Mouse (Mus musculus) heart, postnatal 4 days (tissue): ENCODE data around the gene Ubac2. TPM values are rescaled to one million over a fixed set of nuclear protein-coding genes. Genes with fewer than 3 reads are reported as not detected.
"Not testable (repeated sequence)": the region's sequence is repeated elsewhere in the genome, so short reads cannot be mapped to it uniquely, and the experiment has no call there.

ENCODE experiments used
- DNase-seq: peaks from one replicate; pipeline ENCODE4 v3.0.0; 2021
- total RNA-seq, 2 experiments: library from RNA; stranded (reverse); gene quantifications; 2 replicates each; pipeline ENCODE4 v1.2.3; 2021

The Ubac2 gene
- total RNA-seq, 2 experiments from 2014 or later = 25.2 to 27.3 TPM

DNA sequence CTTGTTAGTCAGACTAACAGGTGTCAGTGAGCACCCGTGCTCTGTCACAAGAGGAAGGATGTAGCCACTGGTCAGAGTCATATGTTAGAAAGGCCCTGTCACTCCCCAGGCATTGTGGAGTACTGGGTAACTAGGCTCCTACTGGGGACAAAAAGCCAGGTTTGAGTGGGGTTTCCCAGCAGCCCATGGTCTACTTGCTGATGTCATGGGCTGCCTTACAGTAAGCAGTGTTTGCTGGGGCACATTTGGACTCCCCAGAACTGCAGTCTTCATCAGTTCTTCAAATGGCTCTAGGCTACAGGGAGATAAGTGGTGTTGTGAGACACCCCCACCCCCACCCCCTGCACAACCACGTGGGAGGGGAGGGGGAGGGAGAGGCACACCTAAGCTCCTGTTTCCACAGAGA, 179.5 kb downstream of the Ubac2 start:
- DNase-seq = no peak

DNA sequence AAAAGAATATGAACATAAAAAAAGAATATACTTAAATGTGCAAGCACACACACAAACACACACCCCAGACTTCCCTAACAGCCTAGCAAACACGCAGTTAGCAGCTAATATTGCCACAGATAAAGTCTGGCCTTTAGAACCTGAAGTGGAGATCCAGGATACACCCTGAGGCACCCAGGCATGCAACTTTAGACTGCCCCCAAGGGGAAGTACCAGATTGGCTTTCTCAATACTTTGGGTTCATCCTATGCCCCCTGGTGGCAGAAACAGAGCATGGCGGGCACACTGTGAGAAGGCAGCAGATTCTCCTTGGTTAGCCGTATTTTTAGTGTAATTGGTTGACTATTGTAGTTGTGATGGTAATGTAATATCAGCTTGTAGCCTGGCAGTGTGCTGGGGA, 182.2 kb downstream of the Ubac2 start:
- DNase-seq = peak; percentile 90

DNA sequence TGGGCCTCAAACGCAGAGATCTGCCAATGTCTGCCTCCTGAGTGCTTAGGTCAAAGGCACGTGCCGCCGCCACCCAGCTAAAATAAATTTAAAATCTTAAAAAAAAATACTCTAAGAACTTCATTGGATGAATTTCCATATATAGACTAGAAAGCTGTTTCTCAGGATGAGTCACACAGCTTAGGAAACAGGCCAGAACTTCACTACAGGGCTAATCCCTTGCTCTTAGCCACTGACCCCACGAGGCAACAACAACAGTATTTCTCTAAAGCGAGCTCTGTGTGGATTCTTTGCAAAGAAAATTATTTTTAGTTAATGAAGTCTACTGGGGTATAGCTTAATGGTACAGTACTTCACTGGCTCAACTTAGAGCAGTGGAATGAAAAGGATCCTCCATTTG, 183.0 kb downstream of the Ubac2 start:
- no peak for DNase-seq

DNA sequence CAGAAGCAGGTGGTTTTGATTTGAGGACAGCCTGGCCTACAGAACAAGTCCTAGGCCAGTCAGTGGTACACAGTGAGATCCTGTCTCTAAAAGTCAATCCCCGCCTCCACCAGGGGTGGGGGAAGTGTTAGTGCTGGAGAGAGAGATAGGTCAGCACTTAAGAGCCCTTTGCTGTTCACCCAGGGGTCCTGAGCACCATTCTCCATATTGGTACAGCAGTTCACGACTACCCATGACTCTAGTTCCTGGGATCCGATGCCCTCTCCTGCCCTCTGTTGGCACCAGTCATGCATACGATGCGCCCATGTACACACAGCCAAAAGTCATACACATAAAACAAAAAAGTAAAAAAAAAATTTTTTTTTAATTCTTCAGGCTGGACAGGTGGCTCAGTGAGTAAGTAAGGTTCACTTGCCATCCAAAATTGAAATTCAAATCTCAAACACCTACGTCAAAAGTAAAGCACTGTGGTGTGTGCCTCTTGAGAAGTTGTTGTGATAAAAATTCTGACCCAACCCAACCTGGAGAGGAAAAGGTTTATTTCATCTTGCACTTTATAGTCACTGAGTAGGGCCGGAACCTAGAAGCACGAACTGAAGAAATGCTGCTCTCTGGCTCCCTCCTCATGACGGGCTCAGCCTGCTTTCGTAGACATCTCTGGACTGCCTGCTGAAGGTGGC, 184.1 kb downstream of the Ubac2 start:
- no peak for DNase-seq

DNA sequence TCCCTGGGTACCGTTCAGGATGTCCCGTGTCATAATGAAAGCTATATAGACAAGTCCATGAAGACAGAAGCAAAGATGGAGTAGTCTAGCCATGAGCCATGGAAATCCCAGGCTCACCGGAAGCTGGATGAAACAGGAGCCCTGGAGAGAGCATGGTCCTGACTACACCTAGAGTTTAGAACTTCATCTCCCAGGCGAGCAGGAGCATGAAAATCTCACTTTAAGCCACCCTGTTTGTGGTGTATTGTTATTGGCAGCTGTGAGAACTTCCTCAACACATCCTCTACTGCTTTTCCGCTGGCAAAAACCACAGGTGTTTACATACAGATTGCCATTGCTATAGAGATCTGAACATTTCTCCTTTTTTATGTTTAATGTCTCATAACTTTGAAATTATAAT, 185.2 kb downstream of the Ubac2 start:
- no peak for DNase-seq

DNA sequence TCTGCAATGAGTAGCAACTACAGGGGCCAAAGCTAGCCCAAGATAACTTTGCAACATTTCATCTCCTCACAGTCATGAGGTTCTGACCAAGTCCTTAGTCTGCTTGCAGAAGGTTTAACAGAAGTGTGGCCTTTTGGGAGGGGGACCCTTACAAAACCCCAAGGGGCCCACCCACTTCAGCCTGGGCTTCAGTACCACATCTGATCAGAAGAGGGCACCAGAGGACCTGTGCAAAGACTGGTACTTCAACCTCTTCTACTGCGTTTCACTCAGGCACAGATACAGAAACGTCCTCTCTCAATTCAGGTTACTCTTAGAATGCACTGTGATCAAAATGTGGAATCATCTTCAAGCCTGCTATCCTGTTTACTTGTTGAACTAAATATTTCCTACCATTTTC, 186.1 kb downstream of the Ubac2 start:
- DNase-seq = peak; percentile 86

DNA sequence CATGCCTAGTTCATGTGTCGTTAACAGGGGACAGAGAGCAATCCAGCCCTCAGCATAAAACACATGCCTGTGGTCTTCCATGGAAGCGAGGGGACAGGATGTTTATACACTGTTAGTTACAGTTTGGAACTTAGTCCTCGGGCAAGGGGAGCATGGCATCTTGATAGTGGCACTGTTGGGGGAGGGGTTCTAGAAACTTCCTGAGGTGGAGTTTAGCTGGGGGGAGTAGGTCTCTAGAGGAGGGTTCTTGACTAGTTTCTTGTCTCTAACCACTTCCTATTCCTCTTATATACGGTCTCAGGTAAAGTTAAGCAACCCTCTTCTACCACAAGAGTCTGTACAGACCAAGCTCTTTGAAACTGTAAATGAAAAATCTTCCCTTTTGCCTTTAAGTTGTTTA, 187.8 kb downstream of the Ubac2 start:
- DNase-seq = no peak

DNA sequence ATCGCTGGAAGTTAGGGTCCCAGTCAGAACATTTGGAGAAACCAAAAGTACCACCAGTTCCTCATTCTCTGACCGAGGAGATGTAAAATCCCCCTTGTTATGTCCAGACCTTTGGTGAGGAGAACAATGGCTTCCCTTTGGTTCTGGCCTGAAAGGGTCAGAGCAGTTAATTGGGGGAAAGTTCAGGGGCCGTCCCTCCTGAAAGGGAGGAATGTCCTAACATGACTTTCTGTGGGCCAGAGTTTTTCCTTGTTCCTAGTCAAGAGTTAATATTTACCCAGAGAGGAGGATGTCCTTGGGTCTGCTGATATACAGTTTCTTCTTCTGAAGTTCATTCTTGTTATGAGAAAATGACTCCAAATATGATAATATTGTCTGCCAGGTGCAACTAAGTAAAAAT, 189.6 kb downstream of the Ubac2 start:
- DNase-seq = not testable (repeated sequence)

DNA sequence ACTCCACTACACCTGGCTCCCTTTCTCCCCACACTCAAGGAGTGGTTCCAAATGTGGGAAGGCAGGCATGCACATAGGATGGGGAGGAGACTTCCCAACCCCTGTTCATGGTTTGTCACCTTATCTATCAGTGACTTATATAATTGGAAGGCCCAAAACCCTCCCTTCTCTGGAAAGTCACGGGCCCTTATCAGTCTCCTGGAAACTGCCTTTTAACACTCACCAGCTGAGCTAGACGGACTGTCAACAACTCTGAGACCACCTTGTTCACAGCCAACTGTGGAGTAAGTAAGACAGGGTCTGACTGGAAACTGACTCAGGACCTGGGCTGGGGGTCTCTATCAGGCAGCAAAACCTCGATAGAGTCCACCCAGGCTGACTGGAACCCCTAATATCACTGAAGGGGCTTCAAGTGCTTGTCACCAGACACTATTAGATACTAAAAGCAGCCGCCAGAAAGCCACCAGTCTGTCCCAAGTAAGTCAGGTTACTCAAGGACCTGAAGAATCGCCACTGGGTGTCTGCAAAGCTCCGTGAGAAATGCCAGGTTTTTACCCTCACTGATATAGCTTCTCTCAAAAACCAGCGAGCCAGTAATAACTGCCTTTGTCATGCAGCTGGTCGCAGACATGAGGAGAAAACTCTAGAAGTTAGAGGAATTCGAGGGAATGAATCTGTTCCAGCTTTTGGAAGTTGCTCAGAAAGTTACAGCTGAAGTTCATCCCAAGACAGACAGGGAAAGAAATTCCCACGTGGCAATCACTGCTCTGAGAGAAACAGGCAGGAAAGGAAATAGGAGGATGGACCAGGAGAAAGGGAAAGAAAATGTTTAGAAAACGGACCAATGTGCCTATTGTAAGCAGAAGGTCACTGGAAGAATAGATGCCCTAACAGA, 190.6 kb downstream of the Ubac2 start:
- peak; percentile 47 for DNase-seq

DNA sequence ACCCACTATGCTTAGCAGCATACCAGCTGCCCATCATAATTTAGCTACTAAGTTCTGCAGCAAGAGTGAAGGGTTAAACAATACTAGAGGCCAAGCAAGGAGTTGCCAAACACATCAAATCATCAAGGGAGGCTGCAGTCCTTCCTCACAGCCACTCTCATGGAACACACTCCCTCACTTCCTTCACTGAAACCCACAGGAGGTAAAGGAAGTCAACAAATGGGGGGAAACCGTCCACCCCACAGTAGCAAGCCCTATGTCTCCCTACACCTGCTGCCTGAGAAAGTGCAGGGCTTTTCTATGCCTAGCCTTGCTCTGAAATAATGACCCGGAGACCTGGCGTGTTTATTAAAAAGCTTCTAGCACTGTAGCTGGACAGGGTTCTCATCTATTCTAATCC, 191.5 kb downstream of the Ubac2 start:
- DNase-seq = no peak

Other genes starting within 250 kb of the Ubac2 start
- gene Dock9, start 80.8 kb upstream of the Ubac2 start, total RNA-seq = 10 to 100 TPM; 28.5 to 30.9 TPM
- gene Gpr18, start 37.2 kb downstream of the Ubac2 start, total RNA-seq = not detected
- 1 to 10 TPM; 2.8 to 3.3 TPM for gene Gpr183, start 86.6 kb downstream of the Ubac2 start, total RNA-seq
- gene Timm8a2, start 156.1 kb downstream of the Ubac2 start, total RNA-seq = not detected
- 10 to 100 TPM; 98.4 to 99.8 TPM for gene Tm9sf2, start 228.4 kb downstream of the Ubac2 start, total RNA-seq